ENCODE assay signal across 8 mouse cellular contexts in the genomic region with DNA sequence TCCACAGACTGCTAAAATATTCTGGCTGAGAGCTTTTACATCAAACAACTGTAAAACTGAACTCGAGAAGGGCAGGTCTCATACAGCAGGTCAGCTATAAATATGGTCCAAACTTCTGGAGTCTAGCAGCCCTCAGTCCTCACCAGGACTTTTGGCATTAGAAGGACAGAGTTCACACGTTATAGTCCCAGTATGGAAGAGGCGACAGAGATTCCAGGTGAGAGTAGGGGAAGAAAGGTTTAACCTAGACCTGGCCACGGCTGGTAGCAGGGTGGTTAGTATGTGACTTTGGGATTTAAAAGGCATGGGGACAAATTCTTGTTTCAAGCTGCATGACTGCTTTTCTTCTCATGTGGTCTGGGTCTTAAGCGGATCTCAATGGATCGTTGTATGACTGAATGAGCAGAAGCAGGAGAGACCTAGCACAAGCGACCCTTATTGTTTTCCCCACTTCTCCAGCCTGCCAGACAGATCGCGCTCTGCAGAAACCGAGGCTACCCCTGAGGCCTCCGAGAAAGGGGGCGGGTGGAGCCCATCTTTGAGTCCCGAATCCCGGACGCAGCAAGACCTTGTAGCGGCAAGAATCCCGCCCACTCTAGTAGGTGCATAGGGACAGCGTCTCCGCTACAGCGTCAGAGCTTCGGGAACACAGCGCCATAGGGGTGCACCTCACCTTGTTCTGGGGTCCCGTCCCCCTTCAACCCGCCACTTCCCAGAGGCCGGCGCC. TPM values are rescaled to one million over a fixed set of nuclear protein-coding genes. Genes with fewer than 3 reads are reported as not detected.
DNase-seq lines count a peak whose midpoint lies in the region; ATAC-seq and TF ChIP-seq lines count a peak whose summit lies in the region.

No protein-coding gene starts in this region.

- peak overlapping the region; percentile 87 for H3K9ac ChIP-seq in heart, embryonic 16.5 days (ENCODE audit: low read length)
- H3K9ac ChIP-seq in MEL (ENCODE audit: control insufficient read depth, low read depth, low read length, poor library complexity, severe bottlenecking), result peak overlapping the region; percentile 92
- peak overlapping the region; percentile 85 for H3K9ac ChIP-seq in forebrain, embryonic 13.5 days
- peak overlapping the region; percentile 91 for H3K9ac ChIP-seq in liver, embryonic 15.5 days

- H3K4me3 ChIP-seq in heart, embryonic 16.5 days (ENCODE audit: low read length), result peak overlapping the region; percentile 79
- H3K4me3 ChIP-seq in MEL (ENCODE audit: control insufficient read depth in 1 of 2, insufficient read depth in 1 of 2, low read depth in 2 of 2, low read length in 2 of 2), result peak overlapping the region; percentile 74 to 83
- H3K4me3 ChIP-seq in forebrain, embryonic 13.5 days, result peak overlapping the region; percentile 76
- H3K4me3 ChIP-seq in liver, embryonic 15.5 days (replicated peaks), result peak overlapping the region; percentile 79

- no peaks in the 10 kb centered on the region for H3K9me3 ChIP-seq in heart, embryonic 16.5 days (replicated peaks; ENCODE audit: control insufficient read depth, low read length)
- H3K9me3 ChIP-seq in MEL (replicated peaks; ENCODE audit: insufficient read depth, low read length), result no peaks in the 10 kb centered on the region
- H3K9me3 ChIP-seq in forebrain, embryonic 13.5 days (replicated peaks), result no peaks in the 10 kb centered on the region
- no peaks in the 10 kb centered on the region for H3K9me3 ChIP-seq in liver, embryonic 15.5 days (replicated peaks)

- TF ChIP-seq EP300 in MEL (IDR thresholded peaks at IDR 0.05; ENCODE audit: low read depth in 1 of 2, low read length in 2 of 2), result no peak

- H3K79me2 ChIP-seq in MEL (ENCODE audit: control insufficient read depth, insufficient read depth, low read length, poor library complexity), result peaks cover 37% of the 10 kb centered on the region

- TF ChIP-seq CTCF in MEL (IDR thresholded peaks at IDR 0.05 in 2 of 3, conservative IDR thresholded peaks at IDR 0.05 in 1 of 3; ENCODE audit: control insufficient read depth in 1 of 3, insufficient read depth in 1 of 3, low read depth in 2 of 3, low read length in 3 of 3, poor library complexity in 1 of 3, severe bottlenecking in 1 of 3), result no peak

- H3K36me3 ChIP-seq in heart, embryonic 16.5 days (ENCODE audit: control insufficient read depth, insufficient read depth), result peaks cover 7% of the 10 kb centered on the region
- peaks cover 0 to 65% of the 10 kb centered on the region in 2 experiments; a peak in 2 of 4 replicates for H3K36me3 ChIP-seq in MEL (ENCODE audit: control insufficient read depth in 1 of 2, insufficient read depth in 2 of 2, low read length in 2 of 2)
- H3K36me3 ChIP-seq in forebrain, embryonic 13.5 days (ENCODE audit: poor library complexity, severe bottlenecking), result peaks cover 12% of the 10 kb centered on the region; the same call in 1 of the 2 replicates
- H3K36me3 ChIP-seq in liver, embryonic 15.5 days (replicated peaks), result peaks cover 37% of the 10 kb centered on the region

- H3K4me1 ChIP-seq in heart, embryonic 16.5 days (ENCODE audit: control insufficient read depth, insufficient read depth, low read length), result peaks cover 41% of the 10 kb centered on the region
- peaks cover 51 to 61% of the 10 kb centered on the region in 2 experiments for H3K4me1 ChIP-seq in MEL (ENCODE audit: control insufficient read depth in 1 of 2, insufficient read depth in 2 of 2, low read length in 2 of 2)
- H3K4me1 ChIP-seq in forebrain, embryonic 13.5 days, result peaks cover 27% of the 10 kb centered on the region
- H3K4me1 ChIP-seq in liver, embryonic 15.5 days (replicated peaks), result peaks cover 73% of the 10 kb centered on the region

- no peak for DNase-seq in heart, adult 18-20 months
- peak; percentile 95 for DNase-seq in MEL (ENCODE audit: low read depth, low spot score)
- no peak for DNase-seq in ovary, postnatal 36 days (ENCODE audit: low spot score)
- DNase-seq in layer of hippocampus, adult 18-20 months (ENCODE audit: low spot score in 2 of 2), result no peak
- no peak for DNase-seq in urinary bladder, postnatal 36 days (ENCODE audit: low spot score in 2 of 2)

- ATAC-seq in heart, embryonic 16.5 days (replicated peaks; ENCODE audit: extremely low read depth, insufficient read depth, low FRiP score), result peak; percentile 32
- ATAC-seq in forebrain, embryonic 13.5 days, result peak; percentile 78; the same call in 1 of the 2 replicates
- peak; percentile 6 for ATAC-seq in liver, embryonic 15.5 days (ENCODE audit: insufficient read depth)

- H3K27ac ChIP-seq in heart, embryonic 16.5 days (ENCODE audit: low read length), result peak overlapping the region; percentile 79
- H3K27ac ChIP-seq in MEL (ENCODE audit: control insufficient read depth, low read depth, low read length), result peak overlapping the region; percentile 80
- H3K27ac ChIP-seq in forebrain, embryonic 13.5 days, result peak overlapping the region; percentile 74
- peak overlapping the region; percentile 99 for H3K27ac ChIP-seq in liver, embryonic 15.5 days (replicated peaks)

- H3K4me2 ChIP-seq in heart, embryonic 16.5 days (ENCODE audit: low read depth, low read length), result peak overlapping the region; percentile 91
- H3K4me2 ChIP-seq in forebrain, embryonic 13.5 days, result peak overlapping the region; percentile 75
- peak overlapping the region; percentile 90 for H3K4me2 ChIP-seq in liver, embryonic 15.5 days

- TF ChIP-seq POLR2A in MEL (IDR thresholded peaks at IDR 0.05; ENCODE audit: control insufficient read depth in 1 of 2, insufficient read depth in 1 of 2, low read depth in 1 of 2, low read length in 2 of 2, poor library complexity in 1 of 2), result no peak

- no peaks in the 10 kb centered on the region for H3K27me3 ChIP-seq in heart, embryonic 16.5 days (ENCODE audit: control insufficient read depth, insufficient read depth, low read length)
- H3K27me3 ChIP-seq in MEL (ENCODE audit: control insufficient read depth in 1 of 2, insufficient read depth in 2 of 2, low read length in 2 of 2), result no peaks in the 10 kb centered on the region
- no peaks in the 10 kb centered on the region for H3K27me3 ChIP-seq in forebrain, embryonic 13.5 days
- H3K27me3 ChIP-seq in liver, embryonic 15.5 days, result no peaks in the 10 kb centered on the region

- 1% methylated on average over 26 of the region's 26 CpGs for WGBS in heart, embryonic 16.5 days
- 2% methylated on average over 26 of the region's 26 CpGs for WGBS in forebrain, embryonic 13.5 days
- 2% methylated on average over 26 of the region's 26 CpGs for WGBS in liver, embryonic 15.5 days (ENCODE audit: insufficient replicate concordance)

- no peak for TF ChIP-seq RAD21 in MEL (IDR thresholded peaks at IDR 0.05; ENCODE audit: low read depth, low read length)

RNA-seq across cellular contexts. Expression of a gene that starts 0.4 kb away (rescaled TPM):
- 57.6 and 69.8 TPM in 2 replicates for polyA plus RNA-seq in heart, embryonic 16.5 days (2015; fragmentation: Nextera tagmentation; extraction: Ambion mirVana)
- total RNA-seq in heart, adult 18-20 months (2021), result 10 to 100 TPM; 75.4 to 87.1 TPM
- 199 and 213 TPM in 2 replicates for total RNA-seq in MEL (2012; rRNA removed)
- polyA plus RNA-seq in MEL (2012; ENCODE audit: insufficient read depth in 1 of 2, insufficient read length in 2 of 2, low read depth in 1 of 2, low replicate concordance in 2 of 2, missing spikeins in 1 of 2), result 100 to 1,000 TPM in 1 of 2 experiments, not detected in 1; 386 TPM
- polyA plus RNA-seq in forebrain, embryonic 13.5 days (2015; fragmentation: Nextera tagmentation; extraction: Ambion mirVana), result 65.4 and 69.8 TPM in 2 replicates
- 582 and 589 TPM in 2 replicates for polyA plus RNA-seq in liver, embryonic 15.5 days (2015; fragmentation: Nextera tagmentation; extraction: Ambion mirVana)
- 10 to 100 TPM; 31.5 to 33.7 TPM for total RNA-seq in layer of hippocampus, adult 18-20 months (2021)

RNA-seq across cellular contexts. Expression of a gene that starts 5.6 kb away (rescaled TPM):
- 47.8 and 51.4 TPM in 2 replicates for polyA plus RNA-seq in heart, embryonic 16.5 days (2015; fragmentation: Nextera tagmentation; extraction: Ambion mirVana)
- total RNA-seq in heart, adult 18-20 months (2021), result 10 to 100 TPM; 17.7 to 19.5 TPM
- total RNA-seq in MEL (2012; rRNA removed), result 51.4 and 63.6 TPM in 2 replicates
- 100 to 1,000 TPM in 1 of 2 experiments, not detected in 1; 103 TPM for polyA plus RNA-seq in MEL (2012; ENCODE audit: insufficient read depth in 1 of 2, insufficient read length in 2 of 2, low read depth in 1 of 2, low replicate concordance in 2 of 2, missing spikeins in 1 of 2)
- 112 and 113 TPM in 2 replicates for polyA plus RNA-seq in forebrain, embryonic 13.5 days (2015; fragmentation: Nextera tagmentation; extraction: Ambion mirVana)
- 51.3 and 52.9 TPM in 2 replicates for polyA plus RNA-seq in liver, embryonic 15.5 days (2015; fragmentation: Nextera tagmentation; extraction: Ambion mirVana)
- 10 to 100 TPM; 26.4 to 26.9 TPM for total RNA-seq in layer of hippocampus, adult 18-20 months (2021)

RNA-seq across cellular contexts. Expression of a gene that starts 5.9 kb away (rescaled TPM):
- polyA plus RNA-seq in heart, embryonic 16.5 days (2015; fragmentation: Nextera tagmentation; extraction: Ambion mirVana), result 0.32 and 0.41 TPM in 2 replicates
- not detected for total RNA-seq in heart, adult 18-20 months (2021)
- 0.12 TPM in 1 of 2 replicates, not detected in the other for total RNA-seq in MEL (2012; rRNA removed)
- under 1 TPM in 1 of 2 experiments, not detected in 1; 0.43 TPM for polyA plus RNA-seq in MEL (2012; ENCODE audit: insufficient read depth in 1 of 2, insufficient read length in 2 of 2, low read depth in 1 of 2, low replicate concordance in 2 of 2, missing spikeins in 1 of 2)
- 0.80 and 1.1 TPM in 2 replicates for polyA plus RNA-seq in forebrain, embryonic 13.5 days (2015; fragmentation: Nextera tagmentation; extraction: Ambion mirVana)
- 0.06 and 0.15 TPM in 2 replicates for polyA plus RNA-seq in liver, embryonic 15.5 days (2015; fragmentation: Nextera tagmentation; extraction: Ambion mirVana)
- under 1 TPM; 0.52 to 0.53 TPM for total RNA-seq in layer of hippocampus, adult 18-20 months (2021)

RNA-seq across cellular contexts. Expression of a gene that starts 16.0 kb away (rescaled TPM):
- 9.6 and 10.0 TPM in 2 replicates for polyA plus RNA-seq in heart, embryonic 16.5 days (2015; fragmentation: Nextera tagmentation; extraction: Ambion mirVana)
- total RNA-seq in heart, adult 18-20 months (2021), result 1 to 10 TPM; 3.4 to 4.0 TPM
- total RNA-seq in MEL (2012; rRNA removed), result 3.5 and 4.0 TPM in 2 replicates
- 1 to 10 TPM in 1 of 2 experiments, not detected in 1; 6.0 TPM for polyA plus RNA-seq in MEL (2012; ENCODE audit: insufficient read depth in 1 of 2, insufficient read length in 2 of 2, low read depth in 1 of 2, low replicate concordance in 2 of 2, missing spikeins in 1 of 2)
- 10.5 and 11.2 TPM in 2 replicates for polyA plus RNA-seq in forebrain, embryonic 13.5 days (2015; fragmentation: Nextera tagmentation; extraction: Ambion mirVana)
- 7.8 and 9.6 TPM in 2 replicates for polyA plus RNA-seq in liver, embryonic 15.5 days (2015; fragmentation: Nextera tagmentation; extraction: Ambion mirVana)
- total RNA-seq in layer of hippocampus, adult 18-20 months (2021), result 10 to 100 TPM in 1 of 2 experiments, 1 to 10 TPM in 1; 9.3 to 11.1 TPM

RNA-seq across cellular contexts. Expression of a gene that starts 39.4 kb away (rescaled TPM):
- 3.4 and 6.3 TPM in 2 replicates for polyA plus RNA-seq in heart, embryonic 16.5 days (2015; fragmentation: Nextera tagmentation; extraction: Ambion mirVana)
- total RNA-seq in heart, adult 18-20 months (2021), result under 1 TPM in 1 of 2 experiments, not detected in 1; 0.23 TPM
- total RNA-seq in MEL (2012; rRNA removed), result 0.13 and 0.19 TPM in 2 replicates
- polyA plus RNA-seq in MEL (2012; ENCODE audit: insufficient read depth in 1 of 2, insufficient read length in 2 of 2, low read depth in 1 of 2, low replicate concordance in 2 of 2, missing spikeins in 1 of 2), result under 1 TPM in 1 of 2 experiments, not detected in 1; 0.50 TPM
- polyA plus RNA-seq in forebrain, embryonic 13.5 days (2015; fragmentation: Nextera tagmentation; extraction: Ambion mirVana), result 0.49 and 0.56 TPM in 2 replicates
- 0.22 and 0.32 TPM in 2 replicates for polyA plus RNA-seq in liver, embryonic 15.5 days (2015; fragmentation: Nextera tagmentation; extraction: Ambion mirVana)
- under 1 TPM; 0.25 to 0.72 TPM for total RNA-seq in layer of hippocampus, adult 18-20 months (2021)

Comparison
In these comparisons a context has a peak if more than half of its experiments do, and no peak if none do; other contexts are left out.
1. ATAC-seq: peak in every context shown above with its lines; median percentile 78 in forebrain, embryonic 13.5 days; 32 in heart, embryonic 16.5 days; 6 in liver, embryonic 15.5 days.